Mouse (Mus musculus) bone marrow macrophage, adult 2 months (primary cell): Measurements from ENCODE around the gene Adcy9.

Experiments
- CTCF ChIP-seq: IDR thresholded peaks from 2 replicates; pipeline ENCODE4 v1.5.1; 2012; ENCODE audit warnings: low read depth, mild to moderate bottlenecking, low read length, moderate library complexity
- POLR2A ChIP-seq: IDR thresholded peaks from 2 replicates; pipeline ENCODE4 v1.6.1; 2012; ENCODE audit warnings: mild to moderate bottlenecking, low read depth, low read length, borderline replicate concordance

GRCm38 (mm10) chr16:4418776-4419545 lies 1.3 kb downstream of the Adcy9 start:
- TF ChIP-seq POLR2A (no peak), CTCF (no peak)
